Mouse (Mus musculus) kidney, adult 2 months (tissue): ENCODE results near the gene Aktip.

Experiments
- CTCF ChIP-seq: fragments of 200-500 bp; conservative IDR thresholded peaks from 2 replicates; pipeline ENCODE4 v1.5.1; 2011; ENCODE audit warnings: low read depth, mild to moderate bottlenecking, control low read depth, low read length, moderate library complexity, mixed read lengths; ENCODE audit not compliant: insufficient read depth, insufficient read length
- POLR2A ChIP-seq: fragments of 200-500 bp; IDR thresholded peaks from one replicate; pipeline ENCODE4 v1.6.1; 2011; ENCODE audit warnings: low read depth, low read length, control low read depth

- TF ChIP-seq POLR2A (no peak), CTCF (no peak; the same call in 1 of the 2 replicates)
Measured at GRCm38 (mm10) chr8:91154564-91154963, 45.2 kb downstream of the Aktip start.
